Mouse (Mus musculus): ENCODE data around the gene Adamts5. TPM values are rescaled to one million over a fixed set of nuclear protein-coding genes. Genes with fewer than 3 reads are reported as not detected.

The Adamts5 gene
- polyA plus RNA-seq, 1 experiment from 2014 or later = 1.1 TPM

Other genes starting within 250 kb of the Adamts5 start
- 53.5 and 54.7 TPM in 2 replicates for gene Adamts1, start 98.7 kb downstream of the Adamts5 start, polyA plus RNA-seq (2016; fragmentation: Nextera tagmentation; extraction: Ambion mirVana)